Mouse (Mus musculus) midbrain, postnatal 0 days (tissue): ENCODE data around the gene Ppil6. TPM values are rescaled to one million over a fixed set of nuclear protein-coding genes. Genes with fewer than 3 reads are reported as not detected.

Experiments used
- ATAC-seq: fragments of 200-750 bp; cut with Nextera tagmentation; 2 replicates; pipeline ENCODE4 v1.8.0; 2017; ENCODE audit warnings: moderate number of reproducible peaks, mild to moderate bottlenecking, moderate TSS enrichment, moderate library complexity; ENCODE audit not compliant: low FRiP score
- DNase-seq: peaks from one replicate; pipeline ENCODE4 v3.0.0-alpha.2; 2015; ENCODE audit warnings: low spot score
- H3K27ac ChIP-seq: fragments of 300-500 bp; sonication (generic); 2 replicates; pipeline ENCODE4 v1.5.1; 2014; ENCODE audit warnings: low read depth, mild to moderate bottlenecking, low read length, mixed read lengths
- H3K27me3 ChIP-seq: fragments of 300-500 bp; sonication (generic); 2 replicates; pipeline ENCODE4 v1.6.1; 2014; ENCODE audit warnings: low read length, control low read depth, mixed read lengths; ENCODE audit not compliant: insufficient read depth
- H3K36me3 ChIP-seq: fragments of 300-500 bp; sonication (generic); 2 replicates; pipeline ENCODE4 v1.6.1; 2014; ENCODE audit warnings: low read length, control low read depth, mixed read lengths; ENCODE audit not compliant: insufficient read depth
- H3K4me1 ChIP-seq: fragments of 300-500 bp; sonication (generic); 2 replicates; pipeline ENCODE4 v1.6.1; 2014; ENCODE audit warnings: mild to moderate bottlenecking, control low read depth, antibody characterized with exemption, low read length, mixed read lengths; ENCODE audit not compliant: insufficient read depth
- H3K4me2 ChIP-seq: fragments of 300-500 bp; sonication (generic); 2 replicates; pipeline ENCODE4 v1.6.1; 2014; ENCODE audit warnings: low read depth, mild to moderate bottlenecking, low read length, mixed read lengths; ENCODE audit not compliant: poor library complexity, severe bottlenecking
- H3K4me3 ChIP-seq: fragments of 300-500 bp; sonication (generic); 2 replicates; pipeline ENCODE4 v1.5.1; 2014; ENCODE audit warnings: low read depth, mild to moderate bottlenecking, low read length, moderate library complexity
- H3K9ac ChIP-seq: fragments of 300-500 bp; sonication (generic); replicated peaks from 2 replicates; pipeline ENCODE4 v1.6.1; 2014; ENCODE audit warnings: mild to moderate bottlenecking, low read length, moderate library complexity, mixed read lengths; ENCODE audit not compliant: poor library complexity, severe bottlenecking
- H3K9me3 ChIP-seq: fragments of 300-500 bp; sonication (generic); 2 replicates; pipeline ENCODE4 v1.6.1; 2016; ENCODE audit warnings: low read length, control low read depth
- CTCF ChIP-seq: IDR thresholded peaks from 2 replicates; pipeline ENCODE4 v1.5.1; 2016; ENCODE audit warnings: antibody characterized with exemption, mild to moderate bottlenecking
- WGBS: fragments of 180-500 bp; shearing (Covaris S2); extraction: QIAGEN DNeasy Blood & Tissue Kit; methylation state at CpG from one replicate; pipeline ENCODE4 v1.1.7; 2014; 5-methylcytosine and 5-hydroxymethylcytosine counted together
- polyA plus RNA-seq: library from polyadenylated mRNA; unstranded; fragments of >200 nt; fragmentation: Nextera tagmentation; extraction: Ambion mirVana; gene quantifications from 2 replicates; pipeline ENCODE4 v1.2.1, GENCODE M21; 2015
- total RNA-seq: library from RNA; depleted of rRNA; stranded (reverse); fragments of >200 nt; gene quantifications from 2 replicates; pipeline ENCODE4 v1.2.3, GENCODE M21; 2014; rRNA removed

The Ppil6 gene
- total and polyA plus RNA-seq, 2 experiments from 2014 or later: 2.3 to 5.3 TPM

DNA sequence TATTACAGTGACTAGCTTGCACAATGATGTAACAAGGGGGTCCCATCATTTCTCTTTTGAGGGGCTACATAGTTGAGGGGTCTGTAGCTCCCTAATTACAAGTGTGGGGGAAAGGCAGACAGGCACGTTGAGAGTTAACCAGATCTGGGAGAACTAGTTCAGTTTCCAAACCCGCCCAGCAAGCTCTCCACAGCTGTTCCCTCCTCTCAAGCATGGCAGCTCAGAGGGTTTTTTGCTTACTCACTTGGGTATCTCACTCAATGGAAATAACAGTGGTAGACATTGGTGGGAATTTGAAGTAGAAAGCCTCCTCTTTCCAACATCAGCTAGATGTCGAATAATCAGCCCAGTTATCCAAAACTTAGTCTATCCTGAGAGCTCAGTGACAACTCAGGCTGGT lies 64.8 kb downstream of the Ppil6 start:
- no peak for DNase-seq
- Histone ChIP-seq H3K9me3 (no peaks in the 10 kb centered on the region; the same call in 1 of the 2 replicates), H3K4me3 (no peak overlapping the region), H3K4me1 (no peaks in the 10 kb centered on the region; the same call in 1 of the 2 replicates), H3K27me3 (no peaks in the 10 kb centered on the region), H3K4me2 (no peak overlapping the region), H3K27ac (no peak overlapping the region), H3K9ac (no peak overlapping the region), H3K36me3 (no peaks in the 10 kb centered on the region)
- 92% methylated on average over 3 of the region's 3 CpGs for WGBS
- no peak for TF ChIP-seq CTCF
- ATAC-seq: no peak

DNA sequence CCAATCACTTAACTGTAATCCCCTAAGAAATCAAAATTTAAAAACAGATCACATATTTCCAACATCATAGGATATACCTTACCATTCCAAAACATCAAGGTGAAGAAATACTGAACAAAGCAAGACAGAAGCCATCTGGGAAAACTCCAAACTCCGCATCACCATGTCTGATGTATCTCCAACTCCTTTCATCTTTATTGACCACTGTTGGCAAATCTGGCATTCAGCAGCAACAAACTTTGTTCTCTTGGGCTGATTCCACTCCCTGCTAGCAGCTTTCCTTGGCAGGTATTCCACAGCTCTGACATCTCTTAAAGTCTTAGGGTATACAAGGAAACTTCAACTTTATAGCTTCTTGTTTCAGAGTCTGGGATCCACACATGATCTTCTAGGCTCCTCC lies 68.2 kb downstream of the Ppil6 start:
- no peak overlapping the region for H3K4me3 ChIP-seq
- no peak overlapping the region for H3K4me2 ChIP-seq
- no peak for ATAC-seq
- no peaks in the 10 kb centered on the region for H3K36me3 ChIP-seq
- no peak for DNase-seq
- H3K9ac ChIP-seq: no peak overlapping the region
- peaks cover 6% of the 10 kb centered on the region; the same call in 1 of the 2 replicates for H3K9me3 ChIP-seq
- H3K27me3 ChIP-seq: no peaks in the 10 kb centered on the region
- TF ChIP-seq CTCF: no peak
- no peak overlapping the region for H3K27ac ChIP-seq
- 97% methylated on average over 1 of the region's 1 CpGs for WGBS
- H3K4me1 ChIP-seq: no peaks in the 10 kb centered on the region

DNA sequence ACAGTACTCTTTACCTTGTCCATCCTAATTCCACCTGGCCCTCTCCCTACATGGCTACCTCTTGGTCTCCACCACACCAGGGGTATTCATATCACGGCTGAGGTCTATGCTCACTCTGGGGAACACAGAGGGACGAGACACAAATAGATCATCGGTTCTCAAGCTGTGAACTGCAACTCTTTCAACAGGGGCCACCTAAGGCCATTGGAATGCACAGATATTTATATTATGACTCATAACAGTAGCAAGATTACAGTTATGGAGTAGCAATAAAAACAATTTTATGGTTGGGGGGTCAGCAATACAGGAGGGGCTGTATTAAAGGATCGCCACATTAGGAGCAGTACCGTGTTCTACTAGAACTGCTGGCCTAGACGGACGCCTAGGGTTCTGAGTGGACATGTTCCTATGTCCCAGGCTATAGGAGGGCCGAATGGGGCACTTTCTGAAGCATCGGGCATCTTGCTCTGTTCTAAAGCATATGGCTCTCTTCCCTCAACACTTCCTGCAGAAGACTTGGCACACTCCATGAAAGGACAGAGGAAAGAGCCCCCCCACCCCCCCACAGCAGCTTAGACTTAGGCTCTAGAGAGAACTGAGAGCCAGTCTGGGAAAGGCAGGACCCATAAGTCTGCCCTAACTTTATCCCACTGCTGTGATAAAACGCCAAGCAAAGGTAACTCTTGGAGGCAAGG lies 71.6 kb downstream of the Ppil6 start:
- no peak for ATAC-seq

More for the DNA sequence above, 71.6 kb downstream of the Ppil6 start:
- no peak for DNase-seq
- H3K36me3 ChIP-seq: no peaks in the 10 kb centered on the region
- TF ChIP-seq CTCF: no peak
- H3K27ac ChIP-seq: no peak overlapping the region
- 91% methylated on average over 10 of the region's 10 CpGs for WGBS
- no peak overlapping the region for H3K4me3 ChIP-seq
- H3K9me3 ChIP-seq: peaks cover 6% of the 10 kb centered on the region; the same call in 1 of the 2 replicates
- H3K27me3 ChIP-seq: no peaks in the 10 kb centered on the region
- H3K9ac ChIP-seq: no peak overlapping the region
- no peak overlapping the region for H3K4me2 ChIP-seq
- H3K4me1 ChIP-seq: no peaks in the 10 kb centered on the region

Other genes with a start within 250 kb of the Ppil6 start
- 30.1 and 36.4 TPM in 2 replicates for gene Fig4, start 187.2 kb upstream of the Ppil6 start, total RNA-seq
- 31.0 and 32.9 TPM in 2 replicates for gene Fig4, start 187.2 kb upstream of the Ppil6 start, polyA plus RNA-seq
- gene Ak9, start 186.5 kb upstream of the Ppil6 start, total RNA-seq: 0.11 and 0.14 TPM in 2 replicates
- gene Ak9, start 186.5 kb upstream of the Ppil6 start, polyA plus RNA-seq: 0.16 and 0.19 TPM in 2 replicates
- gene Zbtb24, start 40.1 kb upstream of the Ppil6 start, total RNA-seq: 17.2 and 22.3 TPM in 2 replicates
- gene Zbtb24, start 40.1 kb upstream of the Ppil6 start, polyA plus RNA-seq: 15.5 and 15.8 TPM in 2 replicates
- gene Mical1, start 14.1 kb upstream of the Ppil6 start, total RNA-seq: 24.1 and 24.6 TPM in 2 replicates
- 18.7 and 21.2 TPM in 2 replicates for gene Mical1, start 14.1 kb upstream of the Ppil6 start, polyA plus RNA-seq
- 34.4 and 36.9 TPM in 2 replicates for gene Smpd2, start 70 bp upstream of the Ppil6 start, total RNA-seq
- gene Smpd2, start 70 bp upstream of the Ppil6 start, polyA plus RNA-seq: 43.5 and 44.0 TPM in 2 replicates
- gene Cd164, start 29.0 kb downstream of the Ppil6 start, total RNA-seq: 29.3 and 31.2 TPM in 2 replicates
- gene Cd164, start 29.0 kb downstream of the Ppil6 start, polyA plus RNA-seq: 44.5 and 48.2 TPM in 2 replicates
- gene Ccdc162, start 226.2 kb downstream of the Ppil6 start, total RNA-seq: 1.7 and 2.4 TPM in 2 replicates
- gene Ccdc162, start 226.2 kb downstream of the Ppil6 start, polyA plus RNA-seq: 0.63 and 0.64 TPM in 2 replicates